Mouse (Mus musculus) embryonic facial prominence, embryonic 14.5 days (tissue): ENCODE results near the gene Kif6. TPM values are rescaled to one million over a fixed set of nuclear protein-coding genes. Genes with fewer than 3 reads are reported as not detected.

Experiments used
- ATAC-seq: fragments of 200-750 bp; cut with Nextera tagmentation; 2 replicates; pipeline ENCODE4 v1.8.0; 2017; ENCODE audit warnings: low read depth, moderate number of reproducible peaks, moderate TSS enrichment
- DNase-seq: peaks from one replicate; pipeline ENCODE4 v3.0.0-alpha.2; 2015; ENCODE audit warnings: low spot score
- H3K27ac ChIP-seq: fragments of 300-500 bp; sonication (generic); replicated peaks from 2 replicates; pipeline ENCODE4 v1.5.1; 2014; ENCODE audit warnings: low read depth, mild to moderate bottlenecking, low read length, moderate library complexity
- H3K27me3 ChIP-seq: fragments of 300-500 bp; sonication (generic); replicated peaks from 2 replicates; pipeline ENCODE4 v1.6.1; 2014; ENCODE audit warnings: low read length; ENCODE audit not compliant: control insufficient read depth, insufficient read depth
- H3K36me3 ChIP-seq: fragments of 300-500 bp; sonication (generic); 2 replicates; pipeline ENCODE4 v1.6.1; 2014; ENCODE audit warnings: low read length, mixed read lengths; ENCODE audit not compliant: control insufficient read depth, insufficient read depth
- H3K4me1 ChIP-seq: fragments of 300-500 bp; sonication (generic); 2 replicates; pipeline ENCODE4 v1.6.1; 2014; ENCODE audit warnings: antibody characterized with exemption, low read length; ENCODE audit not compliant: control insufficient read depth, insufficient read depth
- H3K4me2 ChIP-seq: fragments of 300-500 bp; sonication (generic); 2 replicates; pipeline ENCODE4 v1.6.1; 2014; ENCODE audit warnings: low read depth, mild to moderate bottlenecking, low read length, moderate library complexity, mixed read lengths
- H3K4me3 ChIP-seq: fragments of 300-500 bp; sonication (generic); 2 replicates; pipeline ENCODE4 v1.5.1; 2014; ENCODE audit warnings: low read depth, mild to moderate bottlenecking, low read length
- H3K9ac ChIP-seq: fragments of 300-500 bp; sonication (generic); 2 replicates; pipeline ENCODE4 v1.6.1; 2014; ENCODE audit warnings: low read depth, mild to moderate bottlenecking, low read length, moderate library complexity, mixed read lengths
- H3K9me3 ChIP-seq: fragments of 300-500 bp; sonication (generic); 2 replicates; pipeline ENCODE4 v1.6.1; 2016; ENCODE audit warnings: low read length; ENCODE audit not compliant: control insufficient read depth
- WGBS: fragments of 180-500 bp; shearing (Covaris S2); extraction: QIAGEN DNeasy Blood & Tissue Kit; methylation state at CpG from one replicate; pipeline ENCODE4 v1.1.7; 2014; 5-methylcytosine and 5-hydroxymethylcytosine counted together
- polyA plus RNA-seq: library from polyadenylated mRNA; unstranded; fragments of >200 nt; fragmentation: Nextera tagmentation; extraction: Ambion mirVana; gene quantifications from 2 replicates; pipeline ENCODE4 v1.2.1, GENCODE M21; 2014

Kif6 gene
- polyA plus RNA-seq, 1 experiment from 2014 or later, result 2.1 TPM

- Histone ChIP-seq H3K4me1 (no peaks in the 10 kb centered on the region), H3K9ac (no peak overlapping the region)
- WGBS, result 82% methylated on average over 2 of the region's 2 CpGs
Observed at GRCm38 (mm10) chr17:49734776-49735175, 119.8 kb downstream of the Kif6 start.

GRCm38 (mm10) chr17:49736364-49736763, 121.4 kb downstream of the Kif6 start:
- H3K9ac ChIP-seq, result no peak overlapping the region
- no peaks in the 10 kb centered on the region for H3K27me3 ChIP-seq
- DNase-seq, result no peak
- WGBS, result 72% methylated on average over 3 of the region's 3 CpGs
- no peak overlapping the region for H3K4me2 ChIP-seq
- no peak overlapping the region for H3K27ac ChIP-seq
- no peak overlapping the region for H3K4me3 ChIP-seq
- no peaks in the 10 kb centered on the region for H3K9me3 ChIP-seq
- H3K36me3 ChIP-seq, result no peaks in the 10 kb centered on the region
- no peak for ATAC-seq
- H3K4me1 ChIP-seq, result no peaks in the 10 kb centered on the region

More at GRCm38 (mm10) chr17:49734776-49735175, 119.8 kb downstream of the Kif6 start:
- ATAC-seq, result no peak
- Histone ChIP-seq H3K4me2 (no peak overlapping the region), H3K9me3 (no peaks in the 10 kb centered on the region), H3K27ac (no peak overlapping the region), H3K4me3 (no peak overlapping the region), H3K36me3 (no peaks in the 10 kb centered on the region), H3K27me3 (no peaks in the 10 kb centered on the region)
- DNase-seq, result no peak

- Histone ChIP-seq H3K27me3 (no peaks in the 10 kb centered on the region), H3K4me1 (peaks cover 4% of the 10 kb centered on the region; the same call in 1 of the 2 replicates), H3K9me3 (no peaks in the 10 kb centered on the region), H3K27ac (no peak overlapping the region), H3K9ac (no peak overlapping the region), H3K36me3 (no peaks in the 10 kb centered on the region), H3K4me2 (no peak overlapping the region), H3K4me3 (no peak overlapping the region)
- no peak for ATAC-seq
- no peak for DNase-seq
- 90% methylated on average over 6 of the region's 6 CpGs for WGBS
Observed at GRCm38 (mm10) chr17:49737217-49737774, 122.4 kb downstream of the Kif6 start.

- no peak overlapping the region for H3K27ac ChIP-seq
- DNase-seq (no peak), ATAC-seq (no peak)
- 73% methylated on average over 11 of the region's 11 CpGs for WGBS
- no peaks in the 10 kb centered on the region for H3K9me3 ChIP-seq
- H3K4me1 ChIP-seq, result peaks cover 4% of the 10 kb centered on the region; the same call in 1 of the 2 replicates
- H3K36me3 ChIP-seq, result no peaks in the 10 kb centered on the region
- H3K9ac ChIP-seq, result no peak overlapping the region
- H3K27me3 ChIP-seq, result no peaks in the 10 kb centered on the region
- no peak overlapping the region for H3K4me3 ChIP-seq
- H3K4me2 ChIP-seq, result no peak overlapping the region
Observed at GRCm38 (mm10) chr17:49738351-49738750, 123.4 kb downstream of the Kif6 start.

- Histone ChIP-seq H3K9me3 (no peaks in the 10 kb centered on the region), H3K36me3 (no peaks in the 10 kb centered on the region), H3K9ac (no peak overlapping the region), H3K4me1 (peaks cover 4% of the 10 kb centered on the region; the same call in 1 of the 2 replicates), H3K27me3 (no peaks in the 10 kb centered on the region), H3K27ac (no peak overlapping the region), H3K4me3 (no peak overlapping the region), H3K4me2 (no peak overlapping the region)
- no peak for DNase-seq
- 82% methylated on average over 9 of the region's 9 CpGs for WGBS
- no peak for ATAC-seq
Observed at GRCm38 (mm10) chr17:49739896-49740679, 125.2 kb downstream of the Kif6 start.

- H3K27ac ChIP-seq, result no peak overlapping the region
- no peak for ATAC-seq
- peaks cover 4% of the 10 kb centered on the region; the same call in 1 of the 2 replicates for H3K4me1 ChIP-seq
- no peaks in the 10 kb centered on the region for H3K9me3 ChIP-seq
- 87% methylated on average over 4 of the region's 4 CpGs for WGBS
- no peak overlapping the region for H3K9ac ChIP-seq
- H3K4me2 ChIP-seq, result no peak overlapping the region
- DNase-seq, result no peak
- H3K36me3 ChIP-seq, result no peaks in the 10 kb centered on the region
- H3K4me3 ChIP-seq, result no peak overlapping the region
- H3K27me3 ChIP-seq, result no peaks in the 10 kb centered on the region
Observed at GRCm38 (mm10) chr17:49741172-49741571, 126.2 kb downstream of the Kif6 start.

GRCm38 (mm10) chr17:49741927-49742326, 127.0 kb downstream of the Kif6 start:
- DNase-seq (peak; percentile 82), ATAC-seq (no peak)
- Histone ChIP-seq H3K4me2 (no peak overlapping the region), H3K9me3 (0 out of 2 replicates have a peak, but pooled peaks cover 2% of the 10 kb centered on the region), H3K4me1 (peaks cover 4% of the 10 kb centered on the region; the same call in 1 of the 2 replicates), H3K36me3 (no peaks in the 10 kb centered on the region), H3K27ac (no peak overlapping the region; the same call in 1 of the 2 replicates), H3K27me3 (no peaks in the 10 kb centered on the region), H3K9ac (no peak overlapping the region), H3K4me3 (no peak overlapping the region)
- WGBS, result 41% methylated on average over 5 of the region's 5 CpGs

GRCm38 (mm10) chr17:49743580-49744463, 128.9 kb downstream of the Kif6 start:
- Histone ChIP-seq H3K4me1 (peaks cover 4% of the 10 kb centered on the region; the same call in 1 of the 2 replicates), H3K9ac (no peak overlapping the region), H3K36me3 (no peaks in the 10 kb centered on the region), H3K9me3 (0 out of 2 replicates have a peak, but pooled peaks cover 5% of the 10 kb centered on the region), H3K4me3 (no peak overlapping the region), H3K27ac (no peak overlapping the region), H3K4me2 (no peak overlapping the region), H3K27me3 (no peaks in the 10 kb centered on the region)
- ATAC-seq, result peak; percentile 30; the same call in 1 of the 2 replicates
- peak; percentile 78 for DNase-seq
- WGBS, result 40% methylated on average over 13 of the region's 14 CpGs
